Mouse (Mus musculus) forebrain, postnatal 0 days (tissue): ENCODE results near the gene Mlh1. TPM values are rescaled to one million over a fixed set of nuclear protein-coding genes. Genes with fewer than 3 reads are reported as not detected.
A peak's percentile ranks its signal among the peaks of the same experiment; 100 is the strongest.

ENCODE experiments used
- ATAC-seq: fragments of 200-750 bp; cut with Nextera tagmentation; 2 replicates; pipeline ENCODE4 v1.8.0; 2017; ENCODE audit warnings: mild to moderate bottlenecking, moderate library complexity
- DNase-seq: peaks from one replicate; pipeline ENCODE4 v3.0.0-alpha.2; 2015
- H3K27ac ChIP-seq: fragments of 300-500 bp; sonication (generic); 2 replicates; pipeline ENCODE4 v1.5.1; 2014; ENCODE audit warnings: low read depth, mild to moderate bottlenecking, antibody characterized with exemption, low read length, moderate library complexity, mixed read lengths
- H3K27me3 ChIP-seq: fragments of 300-500 bp; sonication (generic); 2 replicates; pipeline ENCODE4 v1.6.1; 2014; ENCODE audit warnings: mild to moderate bottlenecking, low read length, mixed read lengths; ENCODE audit not compliant: insufficient read depth
- H3K36me3 ChIP-seq: fragments of 300-500 bp; sonication (generic); 2 replicates; pipeline ENCODE4 v1.6.1; 2014; ENCODE audit warnings: mild to moderate bottlenecking, moderate library complexity; ENCODE audit not compliant: insufficient read depth
- H3K4me1 ChIP-seq: fragments of 300-500 bp; sonication (generic); 2 replicates; pipeline ENCODE4 v1.6.1; 2014; ENCODE audit warnings: antibody characterized with exemption; ENCODE audit not compliant: insufficient read depth
- H3K4me2 ChIP-seq: fragments of 300-500 bp; sonication (generic); 2 replicates; pipeline ENCODE4 v1.6.1; 2014; ENCODE audit warnings: low read depth, mild to moderate bottlenecking, moderate library complexity
- H3K4me3 ChIP-seq: fragments of 300-500 bp; sonication (generic); 2 replicates; pipeline ENCODE4 v1.5.1; 2014; ENCODE audit warnings: low read depth, low read length, mixed read lengths
- H3K9ac ChIP-seq: fragments of 300-500 bp; sonication (generic); 2 replicates; pipeline ENCODE4 v1.6.1; 2014; ENCODE audit warnings: mild to moderate bottlenecking
- H3K9me3 ChIP-seq: fragments of 300-500 bp; sonication (generic); 2 replicates; pipeline ENCODE4 v1.6.1; 2016; ENCODE audit warnings: low read length
- CTCF ChIP-seq: sonication (generic); IDR thresholded peaks from 2 replicates; pipeline ENCODE4 v1.5.1; 2016; ENCODE audit warnings: antibody characterized with exemption, control low read depth, low read depth
- WGBS: fragments of 180-500 bp; shearing (Covaris S2); extraction: QIAGEN DNeasy Blood & Tissue Kit; methylation state at CpG from one replicate; pipeline ENCODE4 v1.1.7; 2014; 5-methylcytosine and 5-hydroxymethylcytosine counted together
- polyA plus RNA-seq: library from polyadenylated mRNA; unstranded; fragments of >200 nt; fragmentation: Nextera tagmentation; extraction: Ambion mirVana; gene quantifications from 2 replicates; pipeline ENCODE4 v1.2.1, GENCODE M21; 2015
- total RNA-seq: library from RNA; depleted of rRNA; stranded (reverse); fragments of >200 nt; gene quantifications from 2 replicates; pipeline ENCODE4 v1.2.3, GENCODE M21; 2014; rRNA removed

Mlh1 gene
- total RNA-seq (23.0 and 23.6 TPM in 2 replicates), polyA plus RNA-seq (17.3 and 18.4 TPM in 2 replicates)

DNA sequence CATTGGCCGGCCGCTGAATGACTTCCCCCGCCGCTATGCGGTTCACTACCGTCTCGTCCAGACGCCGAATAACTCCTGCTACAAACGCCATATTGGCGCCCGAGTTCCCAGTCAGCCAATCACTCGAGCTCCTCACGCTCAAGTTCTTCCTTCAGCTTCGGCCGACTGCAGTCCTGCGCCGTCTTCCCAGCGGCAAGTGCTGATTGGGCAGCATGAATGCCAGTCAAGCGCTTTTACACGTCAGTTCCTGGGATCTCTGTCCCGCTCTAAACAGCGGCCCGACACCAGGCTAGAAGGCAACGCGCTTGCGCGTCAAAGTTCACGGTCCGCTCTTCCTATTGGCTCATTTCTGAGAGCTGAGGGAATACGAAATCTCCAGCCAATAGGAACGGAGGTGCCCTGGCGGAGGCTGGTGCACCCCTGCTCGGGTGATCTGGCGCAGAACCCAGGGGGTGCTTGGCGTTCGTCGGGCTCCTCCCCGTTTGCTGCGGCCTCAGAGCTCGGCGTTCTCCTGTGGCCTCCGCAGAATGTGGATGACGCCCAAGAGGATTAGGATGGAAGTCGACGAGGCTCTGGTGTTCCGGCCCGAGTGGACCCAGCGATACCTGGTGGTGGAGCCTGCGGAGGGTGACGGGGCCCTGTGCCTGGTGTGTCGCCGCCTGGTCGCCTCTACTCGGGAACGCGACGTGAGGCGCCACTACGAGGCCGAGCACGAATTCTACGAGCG is at the start of gene Mlh1, which contains the start of gene Epm2aip1:
Gene Mlh1 (minus strand): TSS at position 358 of the 727 bp plus-strand sequence.
Gene Epm2aip1 (plus strand): TSS at position 496 of the 727 bp plus-strand sequence.
- peak; percentile 27; the same call in 1 of the 2 replicates for TF ChIP-seq CTCF
- Histone ChIP-seq H3K4me3 (peak within 1 kb of the TSS; percentile 62), H3K27ac (peak within 1 kb of the TSS; percentile 95), H3K4me2 (peak within 1 kb of the TSS; percentile 82), H3K36me3 (peaks cover 17% of the 10 kb centered on the region), H3K9ac (peak within 1 kb of the TSS; percentile 93), H3K9me3 (no peaks in the 10 kb centered on the region), H3K27me3 (no peaks in the 10 kb centered on the region), H3K4me1 (peaks cover 41% of the 10 kb centered on the region)
- 2% methylated on average over 64 of the region's 64 CpGs for WGBS
- DNase-seq (peak; percentile 100), ATAC-seq (peak; percentile 98)

DNA sequence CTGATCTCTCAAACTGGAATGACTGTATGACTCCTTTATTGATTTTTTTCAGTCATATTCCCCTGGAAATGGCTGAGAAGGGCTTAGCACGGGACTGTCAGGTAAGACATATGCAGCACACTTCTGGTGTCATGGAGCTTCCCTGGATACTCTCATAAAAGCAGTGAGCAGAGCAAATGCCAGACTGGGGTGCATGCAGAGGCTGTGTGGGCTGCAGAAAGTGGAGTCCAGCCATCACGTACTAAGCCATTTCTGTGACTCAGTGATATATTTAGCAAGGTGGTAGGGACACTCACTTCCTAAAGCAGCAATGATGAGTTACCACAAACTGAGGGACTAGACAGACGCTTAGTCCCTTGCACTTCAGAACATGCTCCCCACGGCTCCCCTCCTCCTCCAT is 49.3 kb upstream of the Mlh1 start:
- TF ChIP-seq CTCF: no peak
- ATAC-seq: no peak
- 89% methylated on average over 4 of the region's 4 CpGs for WGBS

DNA sequence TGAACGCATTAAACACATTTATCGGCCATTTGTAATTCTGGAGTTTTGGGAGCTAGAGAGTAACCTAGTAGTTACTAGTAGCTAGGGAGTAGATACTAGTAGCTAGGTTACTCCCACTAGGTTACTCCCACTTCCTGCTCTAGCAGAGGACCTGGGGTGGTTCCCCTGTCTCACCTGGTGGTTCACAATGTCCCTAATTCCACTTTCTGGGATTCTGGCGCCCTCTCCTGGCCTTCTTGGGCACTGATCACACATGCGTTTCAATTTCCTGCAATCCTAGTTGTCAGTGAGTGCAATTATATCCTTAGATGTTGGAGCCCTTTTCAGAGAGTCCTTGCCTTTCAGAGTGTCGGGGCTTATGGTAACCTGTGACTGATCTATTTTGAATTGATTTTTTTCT is 42.6 kb upstream of the Mlh1 start:
- no peak overlapping the region for H3K27ac ChIP-seq
- DNase-seq: peak; percentile 73
- H3K27me3 ChIP-seq: peaks cover 23% of the 10 kb centered on the region
- H3K9me3 ChIP-seq: no peaks in the 10 kb centered on the region; the same call in 1 of the 2 replicates
- no peak for ATAC-seq
- H3K36me3 ChIP-seq: no peaks in the 10 kb centered on the region
- no peak overlapping the region for H3K4me3 ChIP-seq
- TF ChIP-seq CTCF: peak; percentile 76
- no peaks in the 10 kb centered on the region for H3K4me1 ChIP-seq
- no peak overlapping the region for H3K4me2 ChIP-seq
- H3K9ac ChIP-seq: no peak overlapping the region
- WGBS: 33% methylated on average over 5 of the region's 5 CpGs

More for the DNA sequence above, 49.3 kb upstream of the Mlh1 start:
- Histone ChIP-seq H3K4me1 (no peaks in the 10 kb centered on the region), H3K36me3 (no peaks in the 10 kb centered on the region), H3K4me3 (no peak overlapping the region), H3K27ac (no peak overlapping the region), H3K9me3 (no peaks in the 10 kb centered on the region), H3K9ac (no peak overlapping the region), H3K4me2 (no peak overlapping the region), H3K27me3 (no peaks in the 10 kb centered on the region)
- DNase-seq: no peak

DNA sequence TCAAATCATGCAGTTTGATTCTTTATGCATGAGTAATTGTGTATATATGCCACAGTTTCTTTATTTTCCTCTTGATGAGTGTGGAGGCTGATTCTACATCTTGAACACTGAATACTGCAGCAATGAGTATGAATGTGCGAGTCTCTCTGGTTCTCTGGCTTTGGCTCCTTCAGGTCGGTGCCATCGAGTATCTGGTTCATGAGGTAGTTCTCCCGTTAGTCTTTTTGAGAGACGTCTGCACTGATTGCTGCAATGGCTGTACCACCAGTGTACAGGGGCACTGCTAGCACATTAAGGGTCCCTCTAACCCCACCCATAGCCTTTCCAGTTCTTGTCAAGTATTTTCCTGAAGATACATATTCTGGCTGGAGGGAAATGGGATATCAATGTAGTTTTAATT is 42.2 kb upstream of the Mlh1 start:
- H3K27me3 ChIP-seq: peaks cover 24% of the 10 kb centered on the region
- no peaks in the 10 kb centered on the region; the same call in 1 of the 2 replicates for H3K9me3 ChIP-seq
- DNase-seq: no peak
- TF ChIP-seq CTCF: no peak
- WGBS: 22% methylated on average over 5 of the region's 5 CpGs
- H3K9ac ChIP-seq: no peak overlapping the region
- no peak overlapping the region for H3K4me3 ChIP-seq
- ATAC-seq: no peak
- no peaks in the 10 kb centered on the region for H3K36me3 ChIP-seq
- peak overlapping the region; percentile 78 for H3K4me2 ChIP-seq
- H3K27ac ChIP-seq: no peak overlapping the region
- no peaks in the 10 kb centered on the region for H3K4me1 ChIP-seq

DNA sequence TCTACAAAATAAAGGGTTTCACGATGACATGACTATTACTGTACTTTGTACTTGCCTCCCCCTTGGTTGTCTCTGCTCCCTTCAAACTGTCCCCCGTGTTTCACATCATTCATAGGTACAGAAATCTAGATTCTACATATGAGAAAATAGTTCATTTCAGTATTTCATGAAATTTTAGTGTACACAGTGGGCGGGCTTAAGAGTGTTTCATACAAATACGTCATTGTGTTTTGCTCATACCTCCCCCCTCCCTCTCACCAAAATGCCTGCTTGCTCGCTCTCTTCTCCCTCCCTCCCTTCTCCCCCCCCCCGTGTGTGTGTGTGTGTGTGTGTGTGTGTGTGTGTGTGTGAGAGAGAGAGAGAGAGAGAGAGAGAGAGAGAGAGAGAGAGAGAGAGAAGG is 41.7 kb upstream of the Mlh1 start:
- no peak for DNase-seq

DNA sequence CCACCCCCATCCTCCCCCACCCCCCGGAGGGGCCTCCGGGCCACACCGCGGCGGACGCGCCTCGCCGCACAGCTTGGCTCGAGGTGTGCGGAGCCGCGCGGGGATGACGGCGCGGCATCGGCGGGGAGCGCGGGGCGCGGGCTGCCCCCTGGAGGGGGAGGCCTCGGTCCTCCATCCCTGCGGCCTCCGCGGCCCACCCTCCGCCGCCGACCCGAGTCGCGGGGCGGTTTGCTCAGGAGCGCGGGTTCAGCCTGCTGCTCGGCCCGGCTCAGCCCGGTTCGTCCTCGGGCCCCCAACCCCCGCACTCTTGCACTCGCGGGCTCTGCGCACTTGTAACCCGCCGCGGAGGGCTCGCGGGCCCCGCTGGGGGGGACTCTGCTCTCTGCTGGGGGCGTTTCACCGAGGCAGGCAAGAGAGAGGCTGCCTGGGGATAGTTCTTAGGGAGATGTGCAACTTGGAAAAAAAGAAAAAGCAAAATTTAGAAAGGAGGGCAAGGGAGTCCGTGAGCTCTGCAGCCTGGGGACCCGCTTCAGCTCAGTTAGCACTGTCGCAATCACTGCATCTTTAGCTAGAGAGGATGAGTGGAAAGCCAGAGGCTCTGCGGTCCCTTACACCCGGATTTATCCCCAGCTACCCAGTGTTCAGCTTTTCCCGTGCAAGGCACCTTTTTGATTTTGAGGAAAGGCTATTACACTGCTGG is 41.0 kb upstream of the Mlh1 start:
- H3K27ac ChIP-seq: peak overlapping the region; percentile 76
- under 1% methylated on average over 38 of the region's 59 CpGs for WGBS
- no peaks in the 10 kb centered on the region for H3K36me3 ChIP-seq
- no peaks in the 10 kb centered on the region for H3K4me1 ChIP-seq
- peak overlapping the region; percentile 78 for H3K4me2 ChIP-seq
- H3K9ac ChIP-seq: peak overlapping the region; percentile 66
- ATAC-seq (peak; percentile 59), DNase-seq (peak; percentile 48)
- H3K9me3 ChIP-seq: no peaks in the 10 kb centered on the region; the same call in 1 of the 2 replicates
- no peak for TF ChIP-seq CTCF
- peaks cover 24% of the 10 kb centered on the region for H3K27me3 ChIP-seq
- H3K4me3 ChIP-seq: peak overlapping the region; percentile 61

More for the DNA sequence above, 41.7 kb upstream of the Mlh1 start:
- Histone ChIP-seq H3K4me3 (peak overlapping the region; percentile 61), H3K9me3 (no peaks in the 10 kb centered on the region; the same call in 1 of the 2 replicates), H3K9ac (no peak overlapping the region), H3K4me2 (peak overlapping the region; percentile 78), H3K27me3 (peaks cover 24% of the 10 kb centered on the region), H3K36me3 (no peaks in the 10 kb centered on the region), H3K27ac (no peak overlapping the region), H3K4me1 (no peaks in the 10 kb centered on the region)
- TF ChIP-seq CTCF: no peak
- ATAC-seq: peak; percentile 19; the same call in 1 of the 2 replicates
- WGBS: 11% methylated on average over 6 of the region's 6 CpGs
